Mouse (Mus musculus) forebrain, embryonic 13.5 days (tissue): ENCODE data around the gene Gm49355. TPM values are rescaled to one million over a fixed set of nuclear protein-coding genes. Genes with fewer than 3 reads are reported as not detected.

ENCODE experiments used
- polyA plus RNA-seq: library from polyadenylated mRNA; unstranded; fragments of >200 nt; fragmentation: Nextera tagmentation; extraction: Ambion mirVana; gene quantifications from 2 replicates; pipeline ENCODE4 v1.2.1, GENCODE M21; 2015

Gm49355 gene
- polyA plus RNA-seq, 1 experiment from 2014 or later = 0.22 TPM

Other genes starting within 250 kb of the Gm49355 start
- 36.9 and 41.9 TPM in 2 replicates for gene 3830406C13Rik, start 197 bp downstream of the Gm49355 start, polyA plus RNA-seq
- gene Fezf2, start 64.2 kb downstream of the Gm49355 start, polyA plus RNA-seq = 56.3 and 65.2 TPM in 2 replicates